Mouse (Mus musculus): ENCODE measurements at regions not wholly inside any gene's neighbourhood (a gene's known extent, or its start where the extent isn't known, plus 50 kb on each side); places are given as distances from the start of the nearest gene placed in this dataset.

GRCm38 (mm10) chr10:111743291-111743690 is 229.2 kb upstream of the Krr1 start:
- no peak for TF ChIP-seq CTCF (conservative IDR thresholded peaks at IDR 0.05 in 1 of 2, IDR thresholded peaks at IDR 0.05 in 1 of 2; ENCODE audit: low read depth in 2 of 2, low read length in 2 of 2)
- TF ChIP-seq POLR2A (IDR thresholded peaks at IDR 0.05; ENCODE audit: low read depth, low read length): no peak
- TF ChIP-seq ZC3H11A (IDR thresholded peaks at IDR 0.05; ENCODE audit: low read depth, low read length): no peak
- no peak for TF ChIP-seq MEF2A (IDR thresholded peaks at IDR 0.05; ENCODE audit: borderline replicate concordance, low read depth, low read length)
- TF ChIP-seq NELFE (IDR thresholded peaks at IDR 0.05; ENCODE audit: low read depth, low read length): no peak
- TF ChIP-seq POLR2AphosphoS2 (IDR thresholded peaks at IDR 0.05; ENCODE audit: low read depth, low read length): no peak
- no peak for TF ChIP-seq MAFK (IDR thresholded peaks at IDR 0.05; ENCODE audit: insufficient replicate concordance, low read length)
- no peak for TF ChIP-seq TBP (conservative IDR thresholded peaks at IDR 0.05; ENCODE audit: low read depth, low read length)
- no peak for TF ChIP-seq HCFC1 (IDR thresholded peaks at IDR 0.05; ENCODE audit: low read depth, low read length)
- TF ChIP-seq EP300 (IDR thresholded peaks at IDR 0.05; ENCODE audit: low read length): no peak
- no peak for TF ChIP-seq MAZ (IDR thresholded peaks at IDR 0.05; ENCODE audit: low read depth, low read length)
- TF ChIP-seq BHLHE40 (IDR thresholded peaks at IDR 0.05; ENCODE audit: low read depth, low read length): no peak
